Mouse (Mus musculus) fibroblast of lung, adult 2 months (primary cell): ENCODE data around the gene Myo5c.
A peak's percentile ranks its signal among the peaks of the same experiment; 100 is the strongest.

ENCODE experiments used
- DNase-seq: peaks from one replicate; pipeline ENCODE4 v3.0.0-alpha.2; 2011; ENCODE audit warnings: low read depth

Gene Myo5c

DNA sequence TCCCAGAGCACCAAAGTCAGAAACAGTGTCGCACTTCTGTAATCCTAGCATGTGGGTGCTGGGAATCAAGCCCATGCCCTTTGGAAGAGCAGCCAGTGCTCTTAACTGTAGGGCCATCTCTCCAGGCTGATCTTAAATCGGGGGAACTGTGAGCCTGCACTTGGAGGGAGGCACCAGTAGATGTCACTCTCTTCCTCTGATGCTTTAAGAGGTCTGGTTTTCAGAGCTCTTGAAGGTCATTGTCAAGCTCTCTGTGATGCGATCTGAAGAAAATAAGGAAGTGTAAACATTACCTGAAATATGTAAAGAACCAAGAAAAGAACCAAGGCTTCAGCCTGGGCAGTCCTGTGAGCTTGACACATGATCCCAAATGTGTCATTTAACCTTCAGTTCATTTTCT is 51.0 kb downstream of the Myo5c start:
- DNase-seq = peak; percentile 47

DNA sequence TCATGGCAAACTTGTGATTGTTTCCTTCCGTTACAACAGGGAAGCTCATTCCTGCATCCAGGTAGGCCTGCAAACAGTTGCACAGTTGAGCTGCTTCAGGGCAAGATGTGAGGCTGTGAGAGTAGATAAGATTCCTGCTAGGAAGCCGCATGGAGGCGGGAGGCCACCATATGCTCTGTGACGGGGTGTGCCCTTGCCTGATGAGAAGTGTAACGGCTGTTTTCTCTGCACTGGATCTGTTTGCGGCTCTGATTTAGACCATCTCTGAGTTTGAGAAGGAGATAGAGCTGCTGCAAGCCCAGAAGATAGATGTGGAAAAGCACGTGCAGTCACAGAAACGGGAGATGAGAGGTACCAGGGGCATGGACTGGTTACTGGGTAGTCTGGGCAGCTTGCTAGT is 51.8 kb downstream of the Myo5c start:
- DNase-seq = no peak

- no peak for DNase-seq
These were observed 53.5 kb downstream of the Myo5c start for GRCm38 (mm10) chr9:75285363-75285762.

DNA sequence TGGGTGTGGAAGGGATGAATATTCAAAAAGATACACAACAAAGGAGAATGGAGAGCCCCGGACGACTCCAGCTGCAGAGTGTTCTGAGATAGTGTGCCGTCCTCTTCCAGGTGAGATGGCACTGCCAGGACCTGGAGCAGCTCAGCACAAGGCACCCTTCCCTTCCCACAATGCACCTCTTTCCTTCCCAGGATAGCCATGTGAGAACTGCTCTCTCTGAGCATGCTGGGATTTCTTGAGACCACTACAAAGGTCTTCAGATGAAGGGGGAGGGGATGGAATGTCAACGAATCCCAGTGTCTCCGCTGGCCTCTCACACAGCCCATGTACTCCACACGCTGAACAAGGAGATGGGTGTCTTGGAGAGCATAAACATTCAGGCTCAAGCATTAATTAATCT is 55.8 kb downstream of the Myo5c start:
- no peak for DNase-seq

DNA sequence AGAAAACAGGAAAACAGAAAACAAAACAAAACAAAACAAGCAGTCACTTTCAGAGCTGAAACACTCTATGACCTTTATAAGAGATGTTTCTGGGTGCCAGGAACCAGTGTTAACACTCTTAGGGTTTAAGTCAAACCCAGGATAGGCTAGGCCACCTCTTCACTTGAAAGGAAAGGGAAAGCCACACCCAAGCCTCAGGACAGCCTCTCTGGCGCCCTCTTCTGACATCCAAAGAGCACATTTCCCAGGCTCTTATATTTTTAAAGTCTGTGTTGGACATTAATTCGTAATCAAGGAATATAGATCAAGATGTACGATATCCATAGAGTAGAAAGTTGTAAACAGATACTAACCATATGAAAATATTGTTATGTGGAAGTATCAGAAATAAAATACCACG is 57.7 kb downstream of the Myo5c start:
- DNase-seq = no peak

DNA sequence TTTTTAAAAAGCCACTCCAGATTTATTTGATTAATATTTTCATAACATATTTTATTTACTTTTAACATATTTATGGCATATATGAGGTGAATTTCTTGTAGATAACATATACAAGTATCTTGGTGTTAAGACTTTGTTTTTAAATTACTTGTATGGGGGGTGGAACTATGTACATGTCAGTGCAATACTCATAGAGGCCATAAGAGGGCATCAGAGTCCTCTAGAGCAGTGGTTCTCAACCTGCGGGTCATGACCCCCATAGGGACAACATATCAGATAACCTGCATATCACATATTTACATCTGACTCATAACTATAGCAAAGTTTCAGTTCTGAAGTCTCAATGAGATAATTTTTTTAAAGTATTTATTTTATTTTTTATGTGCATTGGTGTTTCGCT is 67.5 kb downstream of the Myo5c start:
- DNase-seq = no peak

DNA sequence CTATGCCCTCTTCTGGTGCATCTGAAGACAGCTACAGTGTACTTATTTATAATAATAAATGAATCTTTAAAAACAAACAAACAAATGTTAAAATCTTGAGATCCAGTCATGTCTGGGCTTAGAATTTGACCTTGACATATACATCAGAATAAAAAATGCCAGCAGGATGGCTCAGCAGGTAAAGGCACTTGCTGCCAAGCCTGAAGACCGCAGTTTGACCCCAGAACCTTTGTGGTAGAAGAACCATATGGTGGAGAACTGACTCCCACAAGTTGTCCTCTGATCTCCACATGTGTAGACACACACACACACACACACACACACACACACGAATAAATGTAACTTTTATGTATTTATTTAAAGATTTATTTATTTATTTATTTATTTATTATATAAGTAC is 71.2 kb downstream of the Myo5c start:
- DNase-seq = no peak

DNA sequence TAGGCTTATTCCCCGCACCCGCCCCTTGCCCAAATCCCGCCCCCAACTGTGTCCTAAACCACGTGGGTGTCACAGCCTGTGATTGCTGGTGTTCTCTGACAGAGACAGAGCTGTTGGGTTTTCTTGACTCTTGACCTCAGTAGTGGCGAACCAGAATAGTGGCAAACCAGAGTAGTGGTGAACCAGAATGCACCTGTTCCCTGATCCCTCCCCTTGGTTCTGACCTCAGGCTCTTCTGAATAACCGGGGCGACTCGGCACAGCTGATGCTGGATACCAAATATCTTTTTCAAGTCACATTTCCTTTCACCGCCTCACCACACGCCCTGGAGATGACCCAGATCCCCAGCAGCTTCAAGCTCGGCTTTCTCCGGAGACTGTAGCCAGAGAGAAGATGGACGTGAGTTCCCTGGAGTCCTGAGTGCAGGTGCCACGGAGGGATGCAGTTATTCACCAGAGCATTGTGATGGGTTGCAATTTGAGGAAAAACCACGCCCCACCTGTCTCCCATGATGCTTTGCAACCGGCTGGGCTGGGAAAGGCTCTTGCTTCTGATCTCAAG is 72.0 kb downstream of the Myo5c start:
- no peak for DNase-seq

- no peak for DNase-seq
These were observed 72.5 kb downstream of the Myo5c start for GRCm38 (mm10) chr9:75304286-75304685.

GRCm38 (mm10) chr9:75306126-75306898 is 74.5 kb downstream of the Myo5c start, which contains the start of gene Gnb5:
Gnb5 (plus strand) TSS chr9:75306288.
- no peak for DNase-seq

DNA sequence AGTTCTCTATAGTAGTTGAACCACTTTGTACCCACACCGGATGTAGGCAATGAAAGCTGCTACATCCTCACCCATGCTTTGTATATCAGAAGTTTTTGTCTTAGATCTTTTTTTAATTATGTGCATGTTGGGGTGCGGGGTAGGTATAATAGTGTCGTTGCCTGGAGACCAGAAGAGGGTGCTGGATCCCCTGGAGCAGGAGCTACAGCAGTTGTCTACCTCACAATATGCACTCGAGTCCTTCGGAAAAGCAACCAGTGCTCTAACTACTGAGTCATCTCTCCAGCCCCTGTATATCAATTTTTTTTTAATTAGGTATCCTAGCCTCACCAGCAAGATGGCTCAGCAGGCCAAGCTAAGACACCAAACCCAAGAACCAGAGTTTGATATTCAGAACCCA is 75.2 kb downstream of the Myo5c start:
- DNase-seq = no peak

DNA sequence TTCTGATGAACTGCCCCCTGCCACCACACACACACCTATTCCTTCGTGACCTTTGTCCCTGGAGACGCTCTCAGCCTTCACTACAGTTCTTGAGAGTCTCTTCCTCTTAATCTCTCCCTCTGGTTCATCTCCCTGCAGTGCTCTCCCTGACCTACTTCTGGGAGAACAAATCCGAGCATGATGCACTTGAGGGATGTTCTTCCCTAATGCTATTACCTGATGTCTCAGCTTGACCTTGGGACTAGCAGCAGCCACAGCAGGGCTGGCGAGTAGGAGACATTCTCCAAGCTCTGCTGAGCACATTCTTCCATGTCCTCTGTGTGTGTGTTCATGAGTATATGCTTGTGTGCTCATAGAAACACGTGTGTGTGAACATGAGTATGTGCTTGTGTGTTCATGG is 76.8 kb downstream of the Myo5c start:
- DNase-seq = no peak

DNA sequence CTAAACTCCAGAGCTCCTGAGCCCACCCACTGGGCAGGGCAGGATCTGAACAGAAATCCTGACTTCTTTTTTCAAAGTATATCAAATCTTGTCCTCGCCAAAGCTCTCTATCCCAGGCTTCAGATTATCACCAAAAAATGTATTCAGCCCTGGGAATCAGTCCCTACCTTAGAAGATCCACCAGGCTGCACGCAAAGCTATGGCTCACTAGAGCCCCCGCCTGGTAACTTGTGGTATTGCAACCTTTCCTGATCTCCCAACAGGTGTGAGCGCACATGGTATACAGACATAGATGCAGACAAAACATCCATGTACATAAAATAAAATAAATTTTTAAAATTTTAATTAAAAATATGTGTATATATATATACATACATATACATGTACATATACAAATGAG is 80.2 kb downstream of the Myo5c start:
- no peak for DNase-seq

GRCm38 (mm10) chr9:75313138-75313831 is 81.5 kb downstream of the Myo5c start:
- no peak for DNase-seq

DNA sequence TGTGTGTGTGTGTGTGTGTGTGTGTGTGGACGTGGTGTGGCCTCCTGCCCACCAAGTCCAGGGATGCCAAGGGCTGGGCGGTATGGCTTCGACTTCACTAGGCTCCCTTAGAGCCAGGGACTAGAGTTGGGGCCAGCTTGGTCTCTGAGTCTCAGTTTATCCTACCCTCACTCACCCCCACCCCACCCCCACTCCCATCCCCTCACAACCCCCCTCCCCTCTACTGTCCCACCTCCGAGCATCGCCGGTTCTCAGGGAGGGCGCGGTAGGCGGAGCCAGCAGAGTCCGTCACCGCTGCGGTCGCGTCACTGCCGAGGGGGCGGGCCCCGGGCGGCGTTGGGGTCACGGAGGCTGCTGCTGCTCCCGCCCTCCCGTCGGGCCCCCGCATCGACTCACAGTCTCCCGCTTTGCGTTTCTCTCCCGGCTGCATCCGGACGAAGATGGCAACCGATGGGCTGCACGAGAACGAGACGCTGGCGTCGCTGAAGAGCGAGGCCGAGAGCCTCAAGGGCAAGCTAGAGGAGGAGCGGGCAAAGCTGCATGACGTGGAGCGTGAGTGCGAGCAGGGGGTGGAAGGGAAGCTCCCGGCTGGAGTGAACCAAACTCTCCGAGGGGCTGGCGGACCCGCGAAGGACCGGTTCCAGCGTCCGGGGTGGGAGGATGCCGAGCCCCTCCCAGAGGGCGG is 82.2 kb downstream of the Myo5c start:
- DNase-seq = no peak

GRCm38 (mm10) chr9:75314517-75315105 is 82.8 kb downstream of the Myo5c start:
- DNase-seq = no peak

GRCm38 (mm10) chr9:75315238-75315637 is 83.4 kb downstream of the Myo5c start:
- no peak for DNase-seq

DNA sequence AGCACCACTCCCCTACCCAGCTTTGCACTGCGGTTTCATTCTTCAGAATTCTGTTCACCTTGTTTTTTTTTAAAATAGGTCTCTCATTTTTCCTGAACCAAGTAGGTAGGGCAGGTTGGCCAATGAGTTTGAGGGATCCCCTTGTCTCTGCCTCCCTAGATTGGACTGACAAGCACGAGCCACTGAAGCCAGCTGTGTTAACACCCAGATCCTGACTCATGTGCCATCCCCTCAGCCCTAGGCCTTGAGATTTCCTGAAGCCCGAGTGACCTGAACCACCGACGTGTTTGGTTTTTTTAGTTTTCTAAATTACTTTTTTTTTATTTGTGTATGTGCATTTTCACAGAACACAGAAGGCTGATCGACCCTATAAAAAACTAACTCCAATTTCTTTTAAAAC is 85.0 kb downstream of the Myo5c start:
- no peak for DNase-seq

DNA sequence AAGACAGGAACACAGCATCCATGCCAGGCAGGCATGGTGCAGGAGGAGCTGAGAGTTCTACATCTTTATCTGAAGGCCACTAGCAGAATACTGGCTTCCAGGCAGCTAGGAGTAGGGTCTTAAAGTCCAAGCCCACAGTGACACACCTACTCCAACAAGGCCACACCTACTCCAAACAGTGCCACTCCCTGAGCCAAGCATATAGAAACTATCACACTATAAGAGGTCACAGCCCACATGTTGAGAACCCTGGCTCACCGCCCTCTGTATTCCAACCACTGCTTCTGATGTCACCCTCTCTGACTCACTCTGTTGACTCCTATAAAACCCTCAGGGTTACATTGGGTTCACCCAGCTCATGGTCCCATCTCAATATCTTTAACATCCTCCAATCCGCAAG is 86.4 kb downstream of the Myo5c start:
- DNase-seq = no peak

- DNase-seq = no peak
These were observed 87.5 kb downstream of the Myo5c start for GRCm38 (mm10) chr9:75319365-75319764.

GRCm38 (mm10) chr9:75322099-75322885 is 90.5 kb downstream of the Myo5c start:
- no peak for DNase-seq

GRCm38 (mm10) chr9:75328047-75328446 is 96.2 kb downstream of the Myo5c start:
- no peak for DNase-seq
